Comparison of ENCODE assay signal across 1 mouse cellular context in the genomic region with DNA sequence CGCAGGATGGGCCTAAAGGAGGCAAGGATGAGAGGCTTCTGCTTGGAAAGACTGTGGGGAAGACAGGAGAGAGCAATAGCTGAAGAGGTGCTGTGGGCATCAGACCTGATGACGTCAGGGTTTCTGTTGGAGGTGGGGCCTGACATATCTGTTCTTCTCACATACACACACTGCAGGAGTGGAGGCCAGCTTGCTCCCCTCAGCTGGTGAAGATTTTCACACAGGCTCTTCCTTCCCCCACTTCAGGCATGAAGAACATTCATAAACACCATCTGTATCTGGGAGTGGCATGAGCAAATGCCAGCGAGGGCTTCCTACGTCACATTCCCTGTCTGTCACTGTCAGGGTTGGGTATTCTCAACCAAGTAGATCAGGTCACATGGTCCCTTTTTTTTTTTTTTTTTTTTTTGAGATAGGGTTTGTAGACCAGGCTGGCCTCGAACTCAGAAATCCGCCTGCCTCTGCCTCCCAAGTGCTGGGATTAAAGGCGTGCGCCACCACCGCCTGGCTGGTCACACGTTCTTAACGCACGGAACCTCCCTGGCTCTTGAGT.
TF ChIP-seq lines count a peak whose summit lies in the region.

No protein-coding gene starts in this region.

TF ChIP-seq in MEL, 35 proteins besides CTCF, POLR2A, EP300 and RAD21 (continued from another document):
- TF ChIP-seq MAFK (IDR thresholded peaks at IDR 0.05; ENCODE audit: borderline replicate concordance, low read depth, low read length) (no peak), BHLHE40 (IDR thresholded peaks at IDR 0.05; ENCODE audit: borderline replicate concordance, low read depth, low read length) (no peak), E2F4 (IDR thresholded peaks at IDR 0.05; ENCODE audit: borderline replicate concordance, low read depth, low read length) (no peak), MYB (IDR thresholded peaks at IDR 0.05; ENCODE audit: low read depth, low read length) (no peak), UBTF (IDR thresholded peaks at IDR 0.05; ENCODE audit: borderline replicate concordance, insufficient read depth, low read depth, low read length) (no peak), ELF1 (IDR thresholded peaks at IDR 0.05; ENCODE audit: low read depth, low read length) (no peak), MYC (IDR thresholded peaks at IDR 0.05; ENCODE audit: low read depth, low read length) (no peak), ZMIZ1 (IDR thresholded peaks at IDR 0.05; ENCODE audit: low read depth, low read length) (no peak), MAZ (IDR thresholded peaks at IDR 0.05; ENCODE audit: low read depth, low read length) (no peak), ZC3H11A (IDR thresholded peaks at IDR 0.05; ENCODE audit: low read depth, low read length) (no peak), NELFE (IDR thresholded peaks at IDR 0.05; ENCODE audit: low read depth, low read length) (no peak), ETS1 (IDR thresholded peaks at IDR 0.05; ENCODE audit: low read depth, low read length) (peak; percentile 75), GABPA (IDR thresholded peaks at IDR 0.05; ENCODE audit: low read depth, low read length) (no peak), KAT2A (conservative IDR thresholded peaks at IDR 0.05; ENCODE audit: low read depth, low read length) (no peak), NRF1 (IDR thresholded peaks at IDR 0.05; ENCODE audit: insufficient read depth, low read depth, low read length, poor library complexity, severe bottlenecking) (no peak), SMC3 (IDR thresholded peaks at IDR 0.05; ENCODE audit: low read depth, low read length) (no peak), USF1 (IDR thresholded peaks at IDR 0.05; ENCODE audit: low read depth, low read length) (peak; percentile 52), ZKSCAN1 (IDR thresholded peaks at IDR 0.05; ENCODE audit: low read depth, low read length) (no peak)
